Mouse (Mus musculus) urinary bladder, postnatal 14 days (tissue): ENCODE data around the gene Plekhh2.

ENCODE experiments used
- DNase-seq: peaks from one replicate; pipeline ENCODE4 v3.0.0; 2021; ENCODE audit warnings: low spot score

Gene Plekhh2

GRCm38 (mm10) chr17:84645119-84645518 is 133.4 kb downstream of the Plekhh2 start:
- DNase-seq, result no peak

DNA sequence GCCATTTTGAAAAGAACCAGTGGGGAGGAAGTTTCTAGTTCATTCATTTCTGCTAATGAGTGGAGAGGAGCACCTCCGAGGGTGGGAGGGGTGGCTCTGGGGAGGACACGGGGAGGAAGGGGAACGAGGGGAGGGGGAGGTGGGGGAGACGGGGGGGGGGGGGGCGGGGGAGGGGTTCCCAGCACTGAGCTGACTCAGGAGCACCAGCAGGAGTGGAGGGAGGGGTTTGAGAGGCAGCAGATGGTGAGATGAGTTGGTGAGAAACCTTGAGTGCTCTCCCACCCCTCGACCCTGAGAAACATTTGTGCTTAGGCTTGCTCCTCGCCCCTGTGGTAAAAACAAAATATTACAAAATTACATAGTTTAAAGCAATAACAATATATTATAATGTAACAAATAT is 134.2 kb downstream of the Plekhh2 start:
- DNase-seq, result no peak

GRCm38 (mm10) chr17:84646477-84646876 is 134.8 kb downstream of the Plekhh2 start:
- DNase-seq, result no peak

DNA sequence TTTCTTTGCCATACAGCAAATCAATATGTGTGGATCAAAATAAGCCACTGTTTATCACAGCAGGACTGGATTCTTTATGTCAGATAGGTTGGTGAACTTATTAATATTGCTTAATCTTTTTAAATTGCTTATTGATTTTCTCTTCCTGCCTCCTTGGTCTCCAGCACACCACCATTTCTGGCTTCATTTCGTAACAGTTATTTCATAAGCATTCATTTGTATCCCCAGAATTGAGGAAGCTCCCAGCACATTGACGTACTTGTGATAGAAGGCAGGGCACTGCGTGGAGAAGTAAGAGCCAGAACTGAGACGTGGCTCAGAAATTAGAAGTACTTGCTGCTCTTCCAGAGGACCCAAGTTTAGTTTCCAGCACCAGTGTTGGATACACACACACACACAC is 135.9 kb downstream of the Plekhh2 start:
- DNase-seq, result no peak

- no peak for DNase-seq
Measured at GRCm38 (mm10) chr17:84650302-84651017, 138.8 kb downstream of the Plekhh2 start.

- DNase-seq, result no peak
Measured at GRCm38 (mm10) chr17:84653544-84653943, 141.8 kb downstream of the Plekhh2 start.

DNA sequence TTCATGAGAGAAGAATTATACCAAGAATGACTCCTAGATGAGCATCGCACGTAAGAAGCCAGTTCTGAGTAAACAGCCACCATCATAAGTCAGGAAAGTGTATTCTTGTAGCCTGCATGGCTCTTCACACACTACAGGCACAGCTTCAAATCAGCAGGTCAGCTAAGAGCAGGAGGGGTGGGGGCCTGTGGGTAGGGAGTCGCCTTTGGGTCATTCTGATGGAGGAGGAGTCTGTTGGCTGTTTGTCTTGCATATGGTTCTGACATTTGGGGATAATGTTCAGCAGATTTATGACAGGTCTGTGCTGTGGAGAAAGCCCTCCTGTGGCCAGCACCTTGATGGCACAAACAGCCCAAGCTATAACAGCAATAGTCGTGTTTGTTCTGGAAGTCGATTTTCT is 144.5 kb downstream of the Plekhh2 start:
- DNase-seq, result no peak

GRCm38 (mm10) chr17:84656653-84657421 is 145.1 kb downstream of the Plekhh2 start:
- no peak for DNase-seq

DNA sequence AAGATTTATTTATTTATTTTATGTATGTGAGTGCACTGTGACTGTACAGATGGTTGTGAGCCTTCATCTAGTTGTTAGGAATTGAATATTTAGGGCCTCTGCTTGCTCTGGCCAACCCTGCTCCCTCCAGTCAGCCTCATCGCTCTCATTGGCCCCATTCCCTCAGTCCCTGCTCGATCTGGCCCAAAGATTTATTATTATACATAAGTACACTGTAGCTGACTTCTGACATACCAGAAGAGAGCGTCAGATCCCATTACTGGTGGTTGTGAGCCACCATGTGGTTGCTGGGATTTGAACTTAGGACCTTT is 145.7 kb downstream of the Plekhh2 start:
- no peak for DNase-seq

GRCm38 (mm10) chr17:84657782-84658181 is 146.1 kb downstream of the Plekhh2 start:
- no peak for DNase-seq

GRCm38 (mm10) chr17:84658195-84658594 is 146.5 kb downstream of the Plekhh2 start:
- no peak for DNase-seq

GRCm38 (mm10) chr17:84658951-84659350 is 147.3 kb downstream of the Plekhh2 start:
- DNase-seq, result no peak

DNA sequence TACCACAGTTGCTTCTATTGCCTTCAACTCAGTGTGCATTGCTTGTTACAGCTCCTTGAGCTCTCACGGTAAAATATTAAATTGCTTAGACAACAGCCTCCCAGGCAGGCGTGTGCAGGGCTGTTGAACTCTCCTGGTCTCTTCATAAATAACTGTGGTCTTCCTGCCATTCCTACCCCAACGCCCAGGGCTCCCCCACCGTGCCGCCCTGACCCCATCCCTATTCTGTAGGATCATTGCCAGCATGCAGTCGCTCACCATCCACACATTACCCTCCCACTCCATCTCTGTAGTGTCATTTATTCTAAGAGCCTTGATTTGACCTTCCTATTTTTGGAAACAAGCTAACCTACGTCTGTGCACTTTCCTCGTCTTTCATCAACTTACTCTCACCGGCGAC is 153.4 kb downstream of the Plekhh2 start:
- DNase-seq, result no peak

DNA sequence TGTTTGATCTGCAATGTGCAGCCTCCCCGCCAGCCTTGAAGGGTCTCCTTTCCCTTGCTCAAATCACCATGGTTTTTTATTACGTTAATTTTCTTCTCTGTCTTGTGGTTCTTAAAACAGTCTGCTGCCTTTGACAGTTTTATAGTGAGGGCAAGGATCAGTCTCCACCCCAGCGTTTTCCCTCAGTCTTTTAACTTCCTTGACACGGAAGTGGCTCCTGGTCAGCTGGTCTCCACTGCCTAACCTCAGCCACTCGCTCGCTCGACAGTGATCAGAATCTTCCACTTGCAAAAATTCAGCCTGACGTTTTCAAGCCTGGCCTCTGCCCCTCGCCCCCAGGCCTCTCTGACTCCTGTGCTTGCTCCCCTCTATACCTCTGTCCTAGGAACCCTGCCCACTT is 154.0 kb downstream of the Plekhh2 start:
- no peak for DNase-seq

- no peak for DNase-seq
Measured at GRCm38 (mm10) chr17:84667848-84668247, 156.2 kb downstream of the Plekhh2 start.
